Mouse (Mus musculus): ENCODE results near the gene Habp4.

Gene Habp4

GRCm38 (mm10) chr13:64178746-64179652, 17.4 kb downstream of the Habp4 start:
- no peak for DNase-seq

- no peak for DNase-seq
These were observed 18.7 kb downstream of the Habp4 start for GRCm38 (mm10) chr13:64180300-64180699.

GRCm38 (mm10) chr13:64180888-64181287, 19.3 kb downstream of the Habp4 start:
- peak; percentile 74 for DNase-seq

GRCm38 (mm10) chr13:64182091-64182490, 20.5 kb downstream of the Habp4 start:
- no peak for DNase-seq

- DNase-seq: no peak
These were observed 22.0 kb downstream of the Habp4 start for GRCm38 (mm10) chr13:64183583-64183982.

GRCm38 (mm10) chr13:64184361-64184760, 22.7 kb downstream of the Habp4 start:
- DNase-seq: no peak

GRCm38 (mm10) chr13:64185176-64185575, 23.6 kb downstream of the Habp4 start:
- no peak for DNase-seq

GRCm38 (mm10) chr13:64185586-64185985, 24.0 kb downstream of the Habp4 start:
- DNase-seq: no peak

- no peak for DNase-seq
These were observed 24.9 kb downstream of the Habp4 start for GRCm38 (mm10) chr13:64186516-64186915.

GRCm38 (mm10) chr13:64187065-64187464, 25.4 kb downstream of the Habp4 start:
- DNase-seq: no peak

- no peak for DNase-seq
These were observed 36.3 kb downstream of the Habp4 start for GRCm38 (mm10) chr13:64197899-64198298.

GRCm38 (mm10) chr13:64198310-64198709, 36.7 kb downstream of the Habp4 start:
- no peak for DNase-seq

- DNase-seq: no peak
These were observed 39.3 kb downstream of the Habp4 start for GRCm38 (mm10) chr13:64200911-64201310.

- DNase-seq: peak; percentile 75
These were observed 43.1 kb downstream of the Habp4 start for GRCm38 (mm10) chr13:64204726-64205125.

- DNase-seq: no peak
These were observed 43.6 kb downstream of the Habp4 start for GRCm38 (mm10) chr13:64205186-64205585.

- DNase-seq: no peak
These were observed 46.5 kb downstream of the Habp4 start for GRCm38 (mm10) chr13:64208146-64208545.

- DNase-seq: no peak
These were observed 50.5 kb downstream of the Habp4 start for GRCm38 (mm10) chr13:64211995-64212603.

- no peak for DNase-seq
These were observed 53.3 kb downstream of the Habp4 start for GRCm38 (mm10) chr13:64214891-64215290.

GRCm38 (mm10) chr13:64225738-64226137, 64.1 kb downstream of the Habp4 start:
- no peak for DNase-seq

- no peak for DNase-seq
These were observed 65.1 kb downstream of the Habp4 start for GRCm38 (mm10) chr13:64226725-64227124.

GRCm38 (mm10) chr13:64233139-64233538, 71.5 kb downstream of the Habp4 start:
- no peak for DNase-seq

- DNase-seq: no peak
These were observed 73.6 kb downstream of the Habp4 start for GRCm38 (mm10) chr13:64235062-64235715.

- no peak for DNase-seq
These were observed 74.2 kb downstream of the Habp4 start for GRCm38 (mm10) chr13:64235777-64236176.
